8 mouse cellular contexts compared by ENCODE assay signal in genomic region chr15:89378831-89379401, GRCm38 (mm10). TPM values are rescaled to one million over a fixed set of nuclear protein-coding genes. Genes with fewer than 3 reads are reported as not detected.
A peak's percentile ranks its signal among the peaks of the same experiment; 100 is the strongest.
DNase-seq lines count a peak whose midpoint lies in the region; ATAC-seq and TF ChIP-seq lines count a peak whose summit lies in the region.

Gene Odf3b, minus strand, starts transcription at chr15:89379282.

- H3K27me3 ChIP-seq in testis, adult 2 months (ENCODE audit: control insufficient read depth, insufficient read depth, low read length), result peaks cover 2% of the 10 kb centered on the region; the same call in 1 of the 2 replicates
- peaks cover 46% of the 10 kb centered on the region for H3K27me3 ChIP-seq in forebrain, embryonic 14.5 days (replicated peaks; ENCODE audit: control insufficient read depth, insufficient read depth, low read length)
- peaks cover 52% of the 10 kb centered on the region for H3K27me3 ChIP-seq in hindbrain, embryonic 15.5 days
- peaks cover 43% of the 10 kb centered on the region for H3K27me3 ChIP-seq in liver, embryonic 13.5 days

- no peak for DNase-seq in testis, postnatal 14 days (ENCODE audit: low spot score)
- peak; percentile 24 for DNase-seq in forebrain, embryonic 14.5 days (ENCODE audit: low spot score)
- no peak for DNase-seq in liver, embryonic 13.5 days
- DNase-seq in neural tube, embryonic 10.5 days (ENCODE audit: extremely low spot score, low spot score), result peak; percentile 58
- DNase-seq in adipocyte (ENCODE audit: low spot score), result no peak
- no peak for DNase-seq in ovary, postnatal 10 days (ENCODE audit: low spot score)

- TF ChIP-seq CTCF in testis, adult 2 months (IDR thresholded peaks at IDR 0.05; ENCODE audit: control insufficient read depth, insufficient read depth, insufficient replicate concordance, low read depth, low read length), result no peak

- TF ChIP-seq POLR2A in testis, adult 2 months (IDR thresholded peaks at IDR 0.05; ENCODE audit: control insufficient read depth, low read depth, low read length), result peak; percentile 18; the same call in 1 of the 2 replicates

- peaks cover 33% of the 10 kb centered on the region for H3K4me1 ChIP-seq in testis, adult 2 months (ENCODE audit: control insufficient read depth, insufficient read depth, low read length)
- H3K4me1 ChIP-seq in forebrain, embryonic 14.5 days (ENCODE audit: control insufficient read depth, insufficient read depth, low read length), result peaks cover 4% of the 10 kb centered on the region; the same call in 1 of the 2 replicates
- H3K4me1 ChIP-seq in hindbrain, embryonic 15.5 days (replicated peaks), result peaks cover 23% of the 10 kb centered on the region
- H3K4me1 ChIP-seq in liver, embryonic 13.5 days (replicated peaks), result peaks cover 36% of the 10 kb centered on the region

- H3K4me3 ChIP-seq in testis, adult 2 months (ENCODE audit: control insufficient read depth, low read depth, low read length), result peak within 1 kb of the TSS; percentile 77
- peak within 1 kb of the TSS; percentile 27 for H3K4me3 ChIP-seq in forebrain, embryonic 14.5 days (ENCODE audit: low read depth, low read length)
- peak within 1 kb of the TSS; percentile 39 for H3K4me3 ChIP-seq in hindbrain, embryonic 15.5 days
- peak within 1 kb of the TSS; percentile 50 for H3K4me3 ChIP-seq in liver, embryonic 13.5 days (replicated peaks)

- ATAC-seq in forebrain, embryonic 14.5 days, result no peak
- ATAC-seq in hindbrain, embryonic 15.5 days (ENCODE audit: low FRiP score, low read depth), result no peak
- no peak; the same call in 1 of the 2 replicates for ATAC-seq in liver, embryonic 13.5 days (ENCODE audit: low read depth)

- under 1% methylated on average over 28 of the region's 33 CpGs for WGBS in forebrain, embryonic 14.5 days
- under 1% methylated on average over 33 of the region's 33 CpGs for WGBS in hindbrain, embryonic 15.5 days
- 2% methylated on average over 32 of the region's 33 CpGs for WGBS in liver, embryonic 13.5 days (ENCODE audit: insufficient replicate concordance)

- H3K9me3 ChIP-seq in forebrain, embryonic 14.5 days (replicated peaks; ENCODE audit: control insufficient read depth, low read length), result no peaks in the 10 kb centered on the region
- no peaks in the 10 kb centered on the region for H3K9me3 ChIP-seq in hindbrain, embryonic 15.5 days
- H3K9me3 ChIP-seq in liver, embryonic 13.5 days (replicated peaks), result no peaks in the 10 kb centered on the region

- peak within 1 kb of the TSS; percentile 58 for H3K4me2 ChIP-seq in forebrain, embryonic 14.5 days (ENCODE audit: low read length)
- H3K4me2 ChIP-seq in hindbrain, embryonic 15.5 days, result peak within 1 kb of the TSS; percentile 60
- peak within 1 kb of the TSS; percentile 69 for H3K4me2 ChIP-seq in liver, embryonic 13.5 days

- H3K9ac ChIP-seq in forebrain, embryonic 14.5 days (ENCODE audit: low read length), result peak within 1 kb of the TSS; percentile 52
- H3K9ac ChIP-seq in hindbrain, embryonic 15.5 days, result peak within 1 kb of the TSS; percentile 32
- H3K9ac ChIP-seq in liver, embryonic 13.5 days, result peak within 1 kb of the TSS; percentile 47

- no peaks in the 10 kb centered on the region for H3K36me3 ChIP-seq in testis, adult 2 months (ENCODE audit: control insufficient read depth, insufficient read depth, low read length)
- no peaks in the 10 kb centered on the region for H3K36me3 ChIP-seq in forebrain, embryonic 14.5 days (ENCODE audit: control insufficient read depth, insufficient read depth, low read length)
- no peaks in the 10 kb centered on the region for H3K36me3 ChIP-seq in hindbrain, embryonic 15.5 days
- H3K36me3 ChIP-seq in liver, embryonic 13.5 days, result no peaks in the 10 kb centered on the region

- H3K27ac ChIP-seq in testis, adult 2 months (ENCODE audit: control insufficient read depth, insufficient read depth, low read depth, low read length), result peak within 1 kb of the TSS; percentile 59
- H3K27ac ChIP-seq in forebrain, embryonic 14.5 days (ENCODE audit: low read depth, low read length), result no peak within 1 kb of the TSS
- no peak within 1 kb of the TSS for H3K27ac ChIP-seq in hindbrain, embryonic 15.5 days (replicated peaks)
- H3K27ac ChIP-seq in liver, embryonic 13.5 days, result no peak within 1 kb of the TSS

RNA-seq across cellular contexts. Expression of gene Odf3b, which starts in this region (rescaled TPM):
- 78.4 and 86.4 TPM in 2 replicates for polyA plus RNA-seq in testis, adult 2 months (2012; rRNA removed)
- polyA plus RNA-seq in forebrain, embryonic 14.5 days (2014; fragmentation: Nextera tagmentation; extraction: Ambion mirVana), result 2.8 and 2.9 TPM in 2 replicates
- 2.7 and 4.5 TPM in 2 replicates for polyA plus RNA-seq in hindbrain, embryonic 15.5 days (2015; fragmentation: Nextera tagmentation; extraction: Ambion mirVana)
- 0.56 and 0.59 TPM in 2 replicates for polyA plus RNA-seq in liver, embryonic 13.5 days (2015; fragmentation: Nextera tagmentation; extraction: Ambion mirVana)

Comparison
In these comparisons a context has a peak if more than half of its experiments do, and no peak if none do; other contexts are left out.
1. RNA of gene Odf3b (polyA plus RNA-seq): 78.4 to 86.4 TPM in testis, adult 2 months; 2.7 to 4.5 TPM in hindbrain, embryonic 15.5 days, 2.8 to 2.9 TPM in forebrain, embryonic 14.5 days and 0.56 to 0.59 TPM in liver, embryonic 13.5 days; every median in the first group is over 10 times any median in the second.
2. H3K4me3 ChIP-seq: peak in every context shown above with its lines; median percentile 77 in testis, adult 2 months; 50 in liver, embryonic 13.5 days; 39 in hindbrain, embryonic 15.5 days; 27 in forebrain, embryonic 14.5 days.
3. DNase-seq: peak in forebrain, embryonic 14.5 days (single experiment) and neural tube, embryonic 10.5 days (single experiment); none in testis, postnatal 14 days (single experiment), liver, embryonic 13.5 days (single experiment), adipocyte (single experiment) and ovary, postnatal 10 days (single experiment).
4. Peak in every context shown above with its lines, with median percentiles within 50 percentile points of each other: H3K4me2 ChIP-seq and H3K9ac ChIP-seq.